Mouse (Mus musculus) ES-CJ7 (cell line): ENCODE results near the gene Abtb1.

Experiments used
- DNase-seq: peaks from one replicate; pipeline ENCODE4 v3.0.0; 2011; ENCODE audit warnings: low read depth, low spot score

Gene Abtb1

GRCm38 (mm10) chr6:88803957-88804695, 37.7 kb downstream of the Abtb1 start:
- DNase-seq: no peak

GRCm38 (mm10) chr6:88803051-88803450, 38.7 kb downstream of the Abtb1 start:
- no peak for DNase-seq

GRCm38 (mm10) chr6:88800735-88801134, 41.0 kb downstream of the Abtb1 start:
- DNase-seq: no peak

- DNase-seq: no peak
Observed at GRCm38 (mm10) chr6:88800191-88800590, 41.6 kb downstream of the Abtb1 start.

- no peak for DNase-seq
Observed at GRCm38 (mm10) chr6:88794561-88794971, 47.2 kb downstream of the Abtb1 start.

GRCm38 (mm10) chr6:88793872-88794271, 47.9 kb downstream of the Abtb1 start:
- DNase-seq: no peak

GRCm38 (mm10) chr6:88793243-88793642, 48.5 kb downstream of the Abtb1 start:
- no peak for DNase-seq

- no peak for DNase-seq
Observed at GRCm38 (mm10) chr6:88792147-88792691, 49.6 kb downstream of the Abtb1 start.

- no peak for DNase-seq
Observed at GRCm38 (mm10) chr6:88791299-88791698, 50.5 kb downstream of the Abtb1 start.

- DNase-seq: no peak
Observed at GRCm38 (mm10) chr6:88788219-88788618, 53.6 kb downstream of the Abtb1 start.

- no peak for DNase-seq
Observed at GRCm38 (mm10) chr6:88787496-88787895, 54.3 kb downstream of the Abtb1 start.

GRCm38 (mm10) chr6:88786732-88787445, 54.9 kb downstream of the Abtb1 start:
- no peak for DNase-seq
